8 mouse cellular contexts compared by ENCODE assay signal in the genomic region with DNA sequence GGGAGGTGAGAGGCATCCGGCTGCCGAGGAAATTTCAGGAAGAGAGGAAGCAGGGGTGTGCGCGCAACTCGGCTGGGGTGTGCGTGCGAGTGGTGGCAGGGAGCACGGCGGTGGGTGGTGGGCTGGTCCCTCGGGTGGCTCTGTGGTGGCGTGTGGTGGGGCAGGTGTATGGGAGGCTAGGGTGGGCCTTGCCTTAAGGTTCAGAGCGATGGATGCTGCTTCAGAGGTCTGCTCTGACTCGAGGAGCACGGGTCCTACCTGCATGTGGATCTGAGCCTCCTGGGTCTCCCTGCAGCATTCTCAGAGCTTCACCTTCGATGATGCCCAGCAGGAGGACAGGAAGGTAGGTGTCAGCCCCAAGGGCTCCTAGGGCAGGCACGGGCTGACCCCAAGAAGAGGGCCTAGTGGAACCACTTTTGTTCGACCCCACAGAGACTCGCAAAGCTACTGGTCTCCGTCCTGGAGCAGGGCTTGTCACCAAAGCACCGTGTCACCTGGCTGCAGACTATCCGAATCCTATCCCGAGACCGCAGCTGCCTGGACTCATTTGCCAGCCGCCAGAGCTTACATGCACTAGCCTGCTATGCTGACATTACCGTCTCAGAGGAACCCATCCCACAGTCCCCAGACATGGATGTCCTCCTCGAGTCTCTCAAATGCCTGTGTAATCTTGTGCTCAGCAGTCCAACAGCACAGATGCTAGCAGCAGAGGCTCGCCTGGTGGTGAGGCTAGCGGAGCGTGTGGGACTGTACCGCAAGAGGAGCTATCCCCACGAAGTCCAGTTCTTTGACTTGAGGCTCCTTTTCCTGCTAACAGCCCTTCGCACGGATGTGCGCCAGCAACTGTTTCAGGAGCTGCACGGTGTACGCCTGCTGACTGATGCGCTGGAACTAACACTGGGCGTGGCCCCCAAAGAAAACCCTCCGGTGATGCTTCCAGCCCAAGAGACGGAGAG. TPM values are rescaled to one million over a fixed set of nuclear protein-coding genes. Genes with fewer than 3 reads are reported as not detected.
DNase-seq lines count a peak whose midpoint lies in the region; ATAC-seq lines count a peak whose summit lies in the region.

Gene Bet1l, minus strand, starts transcription at position 28 of the 956 bp plus-strand sequence.

- no peaks in the 10 kb centered on the region for H3K9me3 ChIP-seq in forebrain, embryonic 14.5 days (replicated peaks; ENCODE audit: control insufficient read depth, low read length)
- H3K9me3 ChIP-seq in intestine, embryonic 15.5 days: no peaks in the 10 kb centered on the region
- H3K9me3 ChIP-seq in megakaryocyte, embryonic 14.5 days: no peaks in the 10 kb centered on the region

- peak within 1 kb of the TSS; percentile 78 for H3K4me3 ChIP-seq in forebrain, embryonic 14.5 days (ENCODE audit: low read depth, low read length)
- H3K4me3 ChIP-seq in intestine, embryonic 15.5 days (replicated peaks): peak within 1 kb of the TSS; percentile 57
- peak within 1 kb of the TSS; percentile 100 for H3K4me3 ChIP-seq in megakaryocyte, embryonic 14.5 days (replicated peaks)

- peak; percentile 25 for ATAC-seq in forebrain, embryonic 14.5 days
- peak; percentile 39 for ATAC-seq in intestine, embryonic 15.5 days

- 37% methylated on average over 40 of the region's 40 CpGs for WGBS in forebrain, embryonic 14.5 days
- 34% methylated on average over 40 of the region's 40 CpGs for WGBS in intestine, embryonic 15.5 days

- peak within 1 kb of the TSS; percentile 98 for H3K4me2 ChIP-seq in forebrain, embryonic 14.5 days (ENCODE audit: low read length)
- H3K4me2 ChIP-seq in intestine, embryonic 15.5 days (replicated peaks): peak within 1 kb of the TSS; percentile 98

- H3K36me3 ChIP-seq in forebrain, embryonic 14.5 days (ENCODE audit: control insufficient read depth, insufficient read depth, low read length): peaks cover 62% of the 10 kb centered on the region
- H3K36me3 ChIP-seq in intestine, embryonic 15.5 days: peaks cover 37% of the 10 kb centered on the region
- H3K36me3 ChIP-seq in megakaryocyte, embryonic 14.5 days (replicated peaks; ENCODE audit: low read length): peaks cover 76% of the 10 kb centered on the region

- DNase-seq in cerebellum, adult 18-20 months: peak; percentile 12 to 35
- DNase-seq in cerebellum, adult 11-12 months: no peak
- peak; percentile 16 to 35 for DNase-seq in thymus, adult 18-20 months
- no peak for DNase-seq in thymus, postnatal 4 days
- no peak for DNase-seq in forebrain, embryonic 14.5 days (ENCODE audit: low spot score)
- DNase-seq in T-cell, adult 2 months (ENCODE audit: low spot score): no peak

- H3K27ac ChIP-seq in forebrain, embryonic 14.5 days (ENCODE audit: low read depth, low read length): peak within 1 kb of the TSS; percentile 88
- peak within 1 kb of the TSS; percentile 95 for H3K27ac ChIP-seq in intestine, embryonic 15.5 days

- H3K9ac ChIP-seq in forebrain, embryonic 14.5 days (ENCODE audit: low read length): peak within 1 kb of the TSS; percentile 96
- peak within 1 kb of the TSS; percentile 85 for H3K9ac ChIP-seq in intestine, embryonic 15.5 days

- peaks cover 18% of the 10 kb centered on the region for H3K4me1 ChIP-seq in forebrain, embryonic 14.5 days (ENCODE audit: control insufficient read depth, insufficient read depth, low read length)
- H3K4me1 ChIP-seq in intestine, embryonic 15.5 days (replicated peaks): peaks cover 20% of the 10 kb centered on the region
- peaks cover 80% of the 10 kb centered on the region for H3K4me1 ChIP-seq in megakaryocyte, embryonic 14.5 days

- H3K27me3 ChIP-seq in forebrain, embryonic 14.5 days (replicated peaks; ENCODE audit: control insufficient read depth, insufficient read depth, low read length): no peaks in the 10 kb centered on the region
- no peaks in the 10 kb centered on the region for H3K27me3 ChIP-seq in intestine, embryonic 15.5 days (replicated peaks)
- H3K27me3 ChIP-seq in megakaryocyte, embryonic 14.5 days (replicated peaks): no peaks in the 10 kb centered on the region

RNA-seq across cellular contexts. Expression of gene Bet1l, which starts in this region (rescaled TPM):
- polyA plus RNA-seq in forebrain, embryonic 14.5 days (2014; fragmentation: Nextera tagmentation; extraction: Ambion mirVana): 47.2 and 53.3 TPM in 2 replicates
- polyA plus RNA-seq in intestine, embryonic 15.5 days (2015; fragmentation: Nextera tagmentation; extraction: Ambion mirVana): 31.7 and 37.1 TPM in 2 replicates
- 4.0 and 23.4 TPM in 2 replicates for polyA plus RNA-seq in megakaryocyte, embryonic 14.5 days (2012; ENCODE audit: insufficient read depth, low replicate concordance)

Comparison
In these comparisons a context has a peak if more than half of its experiments do, and no peak if none do; other contexts are left out.
1. DNase-seq: peak in cerebellum, adult 18-20 months (2 of 2) and thymus, adult 18-20 months (2 of 2); none in cerebellum, adult 11-12 months (single experiment), thymus, postnatal 4 days (single experiment), forebrain, embryonic 14.5 days (single experiment) and T-cell, adult 2 months (single experiment).
2. Peak in every context shown above with its lines, with median percentiles within 50 percentile points of each other: H3K4me3 ChIP-seq.